Mouse (Mus musculus): ENCODE data around the gene Rad51ap2. TPM values are rescaled to one million over a fixed set of nuclear protein-coding genes. Genes with fewer than 3 reads are reported as not detected.

The Rad51ap2 gene
- 1 to 10 TPM in 2 of 4 experiments, under 1 TPM in 2; 0.35 to 1.6 (median 1.2) TPM for total RNA-seq (2022)

DNA sequence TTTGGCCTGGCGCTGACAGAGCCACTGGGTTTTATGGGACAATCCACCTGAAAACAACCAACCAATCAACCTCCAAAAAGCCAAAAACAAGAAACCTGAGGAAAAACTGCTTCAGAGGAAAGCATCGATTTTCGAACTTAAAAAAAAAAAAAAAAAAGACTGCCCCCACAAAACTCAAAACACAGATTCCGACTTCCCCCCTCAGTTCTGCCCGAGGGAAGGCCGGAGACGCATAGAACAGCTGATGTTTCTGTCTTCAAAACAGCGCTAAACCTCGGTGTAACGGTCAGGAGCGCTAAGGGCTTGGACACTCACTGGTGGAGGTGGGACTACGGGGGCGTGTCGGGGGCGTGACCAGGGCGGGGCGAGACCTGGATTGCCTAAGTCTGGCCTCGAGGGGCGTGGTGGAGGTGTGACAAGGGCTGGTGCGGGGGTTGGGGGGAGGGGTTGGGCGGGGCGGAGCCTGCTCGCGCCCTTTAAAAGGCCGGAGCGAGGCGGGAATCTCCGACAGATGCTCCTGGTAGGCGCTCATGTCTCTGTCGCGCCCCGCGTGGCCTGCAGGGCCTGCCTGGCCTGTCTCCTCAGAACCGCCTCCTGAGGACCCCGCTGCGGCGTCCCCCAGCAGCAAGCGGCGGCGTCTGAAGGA lies at the start of gene Rad51ap2:
Gene Rad51ap2 (plus strand): TSS at position 531 of the 646 bp plus-strand sequence.
- DNase-seq (ENCODE audit: low spot score in 2 of 2), result peak; percentile 76 to 78

DNA sequence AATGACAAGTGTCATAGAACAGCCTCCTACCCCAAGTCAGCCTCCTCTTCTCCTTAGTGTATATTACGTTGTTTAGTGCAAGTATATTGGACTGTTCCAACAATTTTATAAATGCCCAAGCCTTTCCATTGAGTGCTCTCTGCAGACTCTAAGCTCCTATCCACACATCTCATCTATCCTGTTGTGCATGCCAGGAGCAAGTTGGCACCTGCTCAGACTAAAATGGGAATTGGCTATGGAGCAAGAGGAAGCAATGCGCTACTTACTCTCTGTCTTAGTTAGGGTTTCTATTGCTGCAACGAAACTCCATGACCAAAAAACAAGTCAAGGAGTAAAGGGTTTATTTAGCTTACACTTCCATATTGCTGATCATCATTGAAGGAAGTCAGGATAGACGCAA lies 48.2 kb upstream of the Rad51ap2 start:
- DNase-seq (ENCODE audit: low spot score in 2 of 2), result no peak

DNA sequence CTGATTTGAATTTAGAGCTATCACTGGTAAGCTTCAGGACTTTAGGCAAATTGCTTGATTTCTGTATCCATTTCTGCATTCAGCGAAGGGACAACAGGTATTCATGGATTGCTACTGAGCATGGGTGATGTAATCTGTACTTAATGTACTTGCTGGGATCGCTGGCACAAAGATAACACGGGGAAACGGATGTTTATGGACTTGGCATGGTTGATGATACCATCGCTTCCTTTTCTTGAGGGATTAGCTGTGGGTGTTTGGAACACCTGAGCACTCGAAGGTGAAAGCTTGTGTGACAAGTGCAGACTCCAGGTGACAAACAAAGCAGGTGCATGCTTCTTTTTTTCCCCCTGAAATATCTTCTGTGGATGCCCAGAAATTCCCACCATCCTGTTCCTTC lies 37.8 kb upstream of the Rad51ap2 start:
- no peak for DNase-seq (ENCODE audit: low spot score in 2 of 2)

GRCm38 (mm10) chr12:11427396-11427795 lies 28.5 kb upstream of the Rad51ap2 start:
- DNase-seq (ENCODE audit: low spot score in 2 of 2), result no peak

DNA sequence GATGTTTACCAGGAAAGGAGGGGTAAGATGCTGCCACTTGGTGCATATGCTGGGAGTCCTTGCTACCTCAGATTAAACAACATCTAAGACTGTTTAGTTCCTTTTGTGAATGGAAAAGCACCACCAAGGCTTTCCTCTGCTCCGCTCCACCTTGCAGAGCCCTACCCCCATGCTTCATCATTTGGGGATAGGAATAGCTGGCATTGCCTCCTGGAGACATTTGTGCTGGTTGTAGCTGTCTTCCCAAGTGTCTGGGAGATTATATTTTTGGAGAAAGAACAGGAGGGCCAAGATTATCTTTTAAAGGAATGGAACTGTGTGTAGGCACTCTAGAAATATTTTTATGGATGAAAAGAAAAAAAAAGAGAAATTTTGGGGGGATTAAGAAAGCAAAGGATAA lies 22.8 kb upstream of the Rad51ap2 start:
- DNase-seq (ENCODE audit: low spot score in 2 of 2), result no peak

GRCm38 (mm10) chr12:11433716-11434115 lies 22.2 kb upstream of the Rad51ap2 start:
- DNase-seq (ENCODE audit: low spot score in 2 of 2), result peak in 1 of 2 experiments; percentile 15

- DNase-seq (ENCODE audit: low spot score in 2 of 2), result no peak
Observed at GRCm38 (mm10) chr12:11434446-11434845, 21.4 kb upstream of the Rad51ap2 start.

GRCm38 (mm10) chr12:11435246-11436022 lies 20.4 kb upstream of the Rad51ap2 start:
- no peak for DNase-seq (ENCODE audit: low spot score in 2 of 2)

DNA sequence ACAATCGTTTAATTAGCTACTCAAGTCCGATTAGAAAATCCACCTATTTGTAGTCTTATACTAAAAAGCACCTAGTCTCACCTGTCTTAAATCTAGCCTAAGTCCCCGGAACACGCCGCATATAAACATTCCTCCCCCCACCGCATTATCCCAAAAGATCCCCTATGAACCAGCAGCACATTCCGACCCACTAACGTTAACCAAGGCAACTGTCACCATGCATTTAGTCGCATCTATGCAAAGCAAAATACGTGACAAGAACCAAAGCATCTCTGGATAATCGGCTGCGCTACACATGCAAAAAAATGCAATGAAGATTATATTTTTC lies 19.9 kb upstream of the Rad51ap2 start:
- peak in 1 of 2 experiments; percentile 16 for DNase-seq (ENCODE audit: low spot score in 2 of 2)

DNA sequence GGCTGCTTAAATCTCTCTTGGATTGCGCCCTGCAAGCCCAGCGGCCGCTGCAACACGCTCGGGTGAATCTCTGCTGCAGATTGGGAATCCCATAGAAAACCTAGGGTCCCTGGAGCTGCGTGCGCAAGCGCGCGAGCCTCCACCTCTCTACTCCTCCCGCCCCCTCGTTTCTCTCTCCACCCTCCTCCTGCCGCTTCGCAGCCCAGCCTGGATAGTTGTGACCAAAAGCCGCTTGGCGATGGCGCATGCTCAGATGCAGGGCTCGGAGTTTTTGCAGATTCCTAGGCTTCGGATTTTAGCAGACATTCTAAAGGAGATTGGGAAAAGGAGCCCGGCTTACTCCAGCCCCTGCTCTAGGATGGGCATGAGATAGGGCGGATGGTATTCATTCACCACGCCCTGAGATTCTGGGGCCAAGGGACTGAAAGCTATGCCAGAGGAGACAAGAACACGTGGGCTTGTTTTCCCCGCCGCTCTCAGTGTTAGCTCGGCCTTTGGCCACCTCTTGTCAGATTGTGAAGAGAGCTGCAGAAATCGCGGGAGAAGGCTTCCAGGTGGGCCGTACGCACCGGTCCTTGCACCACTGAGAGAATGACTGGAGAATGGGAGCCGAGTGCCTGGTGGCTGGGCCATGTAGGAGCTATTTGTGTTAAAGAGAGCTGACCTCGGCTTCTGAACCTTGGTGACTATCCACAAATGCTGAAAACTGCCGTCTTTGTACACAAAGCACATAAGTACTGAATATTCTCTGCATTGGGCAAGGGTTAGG lies 19.2 kb upstream of the Rad51ap2 start, which contains the start of gene Vsnl1:
Gene Vsnl1 (minus strand): TSS at position 117 of the 769 bp plus-strand sequence.
- peak; percentile 88 to 91 for DNase-seq (ENCODE audit: low spot score in 2 of 2)

DNA sequence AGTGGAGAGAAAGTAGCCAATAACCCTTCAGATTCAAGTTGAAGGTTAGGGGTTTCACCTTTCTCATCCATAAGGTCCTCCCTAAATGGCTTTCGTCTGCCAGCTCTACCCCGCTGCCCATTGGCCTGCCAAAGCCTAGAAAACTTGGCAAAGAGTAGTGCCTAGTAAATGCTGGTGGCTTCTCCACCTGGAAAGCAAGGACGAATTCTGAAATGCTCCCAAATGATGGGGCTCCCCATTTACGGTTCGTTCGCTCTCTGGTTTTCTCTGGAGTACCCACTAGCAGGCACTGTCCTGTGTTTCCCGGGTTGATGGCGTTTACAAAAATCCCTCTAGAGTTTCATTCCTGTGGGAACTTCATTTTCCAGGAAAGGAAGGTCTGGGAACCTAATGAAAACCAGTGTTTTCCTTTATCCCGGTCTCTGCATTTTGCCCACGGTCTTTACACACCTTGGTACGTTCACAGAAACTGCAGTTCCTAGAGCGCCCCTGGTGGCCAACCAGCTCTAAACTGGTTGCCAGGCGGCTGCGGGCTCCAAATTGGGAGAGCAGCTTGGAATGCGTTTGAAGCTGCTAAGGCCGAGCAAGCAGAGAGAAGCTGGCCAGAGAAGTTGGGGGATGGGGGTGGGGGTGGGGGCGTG lies 18.5 kb upstream of the Rad51ap2 start:
- DNase-seq (ENCODE audit: low spot score in 2 of 2), result peak; percentile 76 to 86

DNA sequence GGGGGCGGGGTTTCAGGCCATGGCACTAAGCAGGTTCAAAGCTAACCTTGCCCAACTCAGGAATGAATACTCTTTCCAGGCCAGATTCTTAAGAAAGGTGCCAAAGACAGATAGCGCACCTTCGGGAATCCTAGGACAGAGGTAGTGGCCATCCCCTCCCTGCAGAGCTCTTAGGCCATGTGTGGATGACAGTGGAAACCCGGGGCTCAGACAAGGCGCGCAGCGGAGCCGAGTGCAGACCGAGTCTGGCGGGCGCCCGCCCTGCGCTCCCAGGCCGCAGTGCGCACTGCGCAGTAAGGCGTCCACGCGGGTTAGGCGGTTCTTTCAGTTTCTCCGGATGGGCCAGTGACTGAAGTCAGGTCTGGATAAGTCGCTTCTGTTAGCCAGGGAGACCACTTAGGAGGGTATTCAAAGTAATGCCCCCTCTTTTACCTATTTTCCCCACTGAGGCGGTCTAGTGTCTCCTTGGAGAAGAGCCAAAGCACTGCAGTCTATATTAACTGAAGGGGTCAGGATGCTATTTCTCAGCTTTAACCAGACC lies 17.9 kb upstream of the Rad51ap2 start:
- no peak for DNase-seq (ENCODE audit: low spot score in 2 of 2)

DNA sequence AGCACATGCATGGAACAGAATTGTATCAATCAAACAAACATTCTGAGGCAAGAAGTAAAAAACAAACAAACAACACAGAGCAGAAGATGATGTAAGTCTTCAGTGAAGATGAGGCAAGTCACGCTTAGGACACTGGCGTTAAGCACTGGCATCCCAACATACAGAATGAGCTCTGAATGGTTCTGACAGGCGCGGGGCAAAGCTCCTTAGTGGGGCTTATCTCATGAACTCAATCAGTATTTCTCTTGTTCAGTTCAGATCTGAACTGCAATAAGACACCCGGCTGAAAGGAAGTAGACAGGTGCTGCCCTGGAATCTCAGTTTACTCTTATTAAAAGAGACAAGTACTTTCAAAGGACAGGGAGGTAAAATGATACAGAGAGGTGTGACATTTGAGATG lies 1.7 kb upstream of the Rad51ap2 start:
- no peak for DNase-seq (ENCODE audit: low spot score in 2 of 2)

- no peak for DNase-seq (ENCODE audit: low spot score in 2 of 2)
Observed at GRCm38 (mm10) chr12:11456213-11456612, 334 bp downstream of the Rad51ap2 start.

- DNase-seq (ENCODE audit: low spot score in 2 of 2), result no peak
Observed at GRCm38 (mm10) chr12:11456632-11457031, 753 bp downstream of the Rad51ap2 start.

Other genes starting within 250 kb of the Rad51ap2 start
- gene Msgn1, start 247.1 kb upstream of the Rad51ap2 start, total RNA-seq (2022), result not detected
- 1 to 10 TPM; 1.1 to 2.6 (median 1.9) TPM for gene Gen1, start 190.3 kb upstream of the Rad51ap2 start, total RNA-seq (2022)
- gene Smc6, start 190.2 kb upstream of the Rad51ap2 start, total RNA-seq (2022), result 10 to 100 TPM; 27.4 to 35.8 (median 33.7) TPM
- 100 to 1,000 TPM; 407 to 453 (median 425) TPM for gene Vsnl1, start 19.5 kb upstream of the Rad51ap2 start, total RNA-seq (2022)

All from layer of hippocampus, adult 8-10 months (tissue).